10 mouse cellular contexts compared by ENCODE assay signal in the genomic region with DNA sequence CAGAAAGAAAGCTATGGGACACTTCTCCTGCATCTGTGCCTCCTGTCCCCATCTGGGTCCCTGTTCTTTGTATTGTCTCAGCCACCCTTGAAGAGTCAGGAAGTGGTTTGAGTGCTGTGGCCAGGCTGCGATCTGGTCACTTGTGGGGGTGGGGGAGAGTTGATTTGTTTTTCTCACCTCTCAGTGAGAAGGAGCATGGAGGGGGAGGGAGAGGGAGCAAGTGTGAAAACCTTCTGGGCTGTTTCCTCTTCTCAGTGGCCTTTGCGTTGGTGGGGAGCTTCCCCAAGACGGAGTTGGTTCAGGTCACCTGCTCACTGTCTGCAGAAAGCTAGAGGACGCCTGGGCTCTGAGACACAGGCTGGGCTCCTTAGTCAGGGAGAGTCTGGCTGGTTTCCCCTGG.
DNase-seq lines count a peak whose midpoint lies in the region; ATAC-seq lines count a peak whose summit lies in the region.
"Had no signal": no experiment of that assay in that cellular context is flagged by ENCODE, and none has a peak within 500 bp of the region (broad histone marks: within the 10 kb centered on the region; RNA-seq: fewer than 3 reads in every experiment).

No protein-coding gene starts in this region.

- no peak overlapping the region for H3K4me3 ChIP-seq in kidney, embryonic 15.5 days (replicated peaks)
- no peak overlapping the region for H3K4me3 ChIP-seq in limb, embryonic 10.5 days
- H3K4me3 ChIP-seq in midbrain, embryonic 16.5 days (ENCODE audit: low read depth, low read length) = no peak overlapping the region

- H3K4me2 ChIP-seq in kidney, embryonic 15.5 days = no peak overlapping the region
- no peak overlapping the region for H3K4me2 ChIP-seq in midbrain, embryonic 16.5 days (ENCODE audit: low read length)
- H3K4me2 ChIP-seq: lung, embryonic 14.5 days had no signal

- ATAC-seq in kidney, embryonic 15.5 days (replicated peaks; ENCODE audit: low FRiP score) = no peak
- ATAC-seq in activated CD4-positive, CD25-positive, alpha-beta regulatory T cell, adult 4 months = peak; percentile 70
- no peak for ATAC-seq in midbrain, embryonic 16.5 days

- H3K27me3 ChIP-seq in kidney, embryonic 15.5 days = no peaks in the 10 kb centered on the region
- H3K27me3 ChIP-seq in limb, embryonic 10.5 days (ENCODE audit: low read depth, poor library complexity, severe bottlenecking) = no peaks in the 10 kb centered on the region
- H3K27me3 ChIP-seq in midbrain, embryonic 16.5 days (ENCODE audit: control insufficient read depth, insufficient read depth, low read depth, low read length) = no peaks in the 10 kb centered on the region

- H3K9ac ChIP-seq in kidney, embryonic 15.5 days = no peak overlapping the region
- H3K9ac ChIP-seq in midbrain, embryonic 16.5 days (ENCODE audit: low read depth, low read length) = no peak overlapping the region
- H3K9ac ChIP-seq: lung, embryonic 14.5 days had no signal

- peak overlapping the region; percentile 34; the same call in 1 of the 2 replicates for H3K27ac ChIP-seq in kidney, embryonic 15.5 days
- H3K27ac ChIP-seq in limb, embryonic 10.5 days = peak overlapping the region; percentile 73
- H3K27ac ChIP-seq in midbrain, embryonic 16.5 days (ENCODE audit: low read length) = no peak overlapping the region

- no peak for DNase-seq in kidney, postnatal 10 days
- no peak for DNase-seq in limb, embryonic 10.5 days (ENCODE audit: low spot score)
- DNase-seq in spleen, postnatal 4 days (ENCODE audit: low spot score in 2 of 2) = peak; percentile 47 to 72
- no peak for DNase-seq in cerebellum, adult 18-20 months
- DNase-seq in cerebellum, postnatal 4 days (ENCODE audit: low spot score in 2 of 2) = no peak
- DNase-seq: cerebellum, adult 11 months; lung, embryonic 14.5 days had no signal

- peaks cover 65% of the 10 kb centered on the region for H3K4me1 ChIP-seq in kidney, embryonic 15.5 days
- H3K4me1 ChIP-seq in limb, embryonic 10.5 days = peaks cover 74% of the 10 kb centered on the region
- H3K4me1 ChIP-seq in midbrain, embryonic 16.5 days (ENCODE audit: control insufficient read depth, insufficient read depth, low read length) = peaks cover 4% of the 10 kb centered on the region; the same call in 1 of the 2 replicates

- no peaks in the 10 kb centered on the region for H3K9me3 ChIP-seq in kidney, embryonic 15.5 days (replicated peaks)
- H3K9me3 ChIP-seq in limb, embryonic 10.5 days (replicated peaks) = no peaks in the 10 kb centered on the region
- H3K9me3 ChIP-seq in midbrain, embryonic 16.5 days (replicated peaks; ENCODE audit: control insufficient read depth, low read length, poor library complexity, severe bottlenecking) = no peaks in the 10 kb centered on the region

- peaks cover 23% of the 10 kb centered on the region for H3K36me3 ChIP-seq in kidney, embryonic 15.5 days
- no peaks in the 10 kb centered on the region for H3K36me3 ChIP-seq in limb, embryonic 10.5 days
- no peaks in the 10 kb centered on the region for H3K36me3 ChIP-seq in midbrain, embryonic 16.5 days (ENCODE audit: control insufficient read depth, insufficient read depth, low read length)

- 15% methylated on average over 4 of the region's 4 CpGs for WGBS in kidney, embryonic 15.5 days
- 12% methylated on average over 4 of the region's 4 CpGs for WGBS in limb, embryonic 10.5 days
- 59% methylated on average over 4 of the region's 4 CpGs for WGBS in midbrain, embryonic 16.5 days

Comparison
In these comparisons a context has a peak if more than half of its experiments do, and no peak if none do; other contexts are left out.
1. DNase-seq: peak in spleen, postnatal 4 days (2 of 2); none in kidney, postnatal 10 days (single experiment), limb, embryonic 10.5 days (single experiment), cerebellum, adult 18-20 months (0 of 2) and cerebellum, postnatal 4 days (0 of 2).